Mouse (Mus musculus) megakaryocyte, embryonic 14.5 days (primary cell): ENCODE measurements around the gene Acot2.

Experiments used
- FLI1 ChIP-seq: IDR thresholded peaks from 2 replicates; pipeline ENCODE4 v1.6.1; 2012; ENCODE audit warnings: low read length, inconsistent platforms, mixed read lengths
- GATA1 ChIP-seq: IDR thresholded peaks from 3 replicates; pipeline ENCODE4 v1.6.1; 2012; ENCODE audit warnings: mixed read lengths, low read length, inconsistent platforms, borderline replicate concordance

GRCm38 (mm10) chr12:83988483-83988882, 822 bp downstream of the Acot2 start:
- TF ChIP-seq GATA1, result no peak
- TF ChIP-seq FLI1, result no peak
